Mouse (Mus musculus): ENCODE measurements around the gene Wdfy1. TPM values are rescaled to one million over a fixed set of nuclear protein-coding genes. Genes with fewer than 3 reads are reported as not detected.

The Wdfy1 gene
- total RNA-seq, 2 experiments from 2014 or later: 37.9 to 39.1 TPM

DNA sequence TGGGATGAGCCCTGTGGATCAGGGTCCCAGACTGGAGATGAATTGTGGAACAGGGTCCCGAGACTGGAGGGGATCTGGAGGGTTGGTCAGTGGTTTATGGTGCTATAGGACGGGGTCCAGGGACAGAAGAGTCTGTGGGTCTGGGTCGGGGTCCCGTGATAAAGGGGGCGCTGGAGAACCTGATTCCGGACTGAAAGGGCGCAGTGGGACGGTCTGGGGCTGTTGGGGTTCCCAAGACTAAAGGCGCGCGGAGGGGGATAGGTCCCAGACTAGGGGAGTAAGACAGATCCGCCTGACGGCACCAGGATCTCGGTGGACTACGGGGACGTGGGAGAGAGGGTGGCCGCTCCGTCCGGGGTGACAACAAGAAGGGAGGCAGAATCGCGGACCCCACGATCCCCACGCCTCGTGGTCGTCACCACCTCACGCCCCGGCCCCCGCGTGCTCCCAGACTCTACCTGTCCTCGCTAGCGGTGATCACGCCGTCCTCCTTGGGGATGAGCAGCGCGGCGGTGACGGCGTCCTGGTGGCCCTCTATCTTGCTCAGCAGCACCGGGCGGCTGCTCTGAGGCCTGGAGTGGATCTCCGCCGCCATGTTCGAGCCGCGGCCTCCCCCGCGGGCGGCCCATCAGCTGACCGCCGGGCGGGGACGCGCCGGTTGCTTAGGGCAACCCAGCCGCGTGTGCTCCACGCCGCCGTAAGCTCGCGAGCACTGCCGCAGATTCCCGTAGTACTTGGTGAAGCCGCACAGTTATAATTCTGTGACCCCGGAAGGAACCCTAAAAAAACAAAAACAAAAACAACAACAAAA is 14.6 kb downstream of the Wdfy1 start:
- peak; percentile 71 to 84 for DNase-seq (ENCODE audit: low spot score in 2 of 2)

DNA sequence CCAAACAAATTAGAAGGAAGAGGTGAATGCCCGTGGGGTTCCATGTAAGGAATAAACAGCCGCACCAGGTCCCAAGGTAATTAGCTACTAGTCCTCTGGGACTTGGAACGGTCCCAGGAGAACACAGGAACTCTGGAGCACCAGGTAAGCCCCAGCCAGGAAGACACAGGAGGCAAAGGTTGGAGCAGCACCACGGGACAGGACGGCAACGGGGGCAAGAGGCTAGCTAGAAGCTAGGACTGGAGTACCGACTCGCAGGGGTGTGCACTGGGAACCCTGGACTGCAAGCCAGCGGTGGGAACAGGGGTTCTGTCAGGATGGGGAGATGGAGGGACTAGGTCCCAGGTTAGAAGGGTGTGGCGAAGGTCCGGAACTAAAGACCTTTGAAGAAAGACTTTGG is 15.3 kb downstream of the Wdfy1 start:
- DNase-seq (ENCODE audit: low spot score in 2 of 2): no peak

DNA sequence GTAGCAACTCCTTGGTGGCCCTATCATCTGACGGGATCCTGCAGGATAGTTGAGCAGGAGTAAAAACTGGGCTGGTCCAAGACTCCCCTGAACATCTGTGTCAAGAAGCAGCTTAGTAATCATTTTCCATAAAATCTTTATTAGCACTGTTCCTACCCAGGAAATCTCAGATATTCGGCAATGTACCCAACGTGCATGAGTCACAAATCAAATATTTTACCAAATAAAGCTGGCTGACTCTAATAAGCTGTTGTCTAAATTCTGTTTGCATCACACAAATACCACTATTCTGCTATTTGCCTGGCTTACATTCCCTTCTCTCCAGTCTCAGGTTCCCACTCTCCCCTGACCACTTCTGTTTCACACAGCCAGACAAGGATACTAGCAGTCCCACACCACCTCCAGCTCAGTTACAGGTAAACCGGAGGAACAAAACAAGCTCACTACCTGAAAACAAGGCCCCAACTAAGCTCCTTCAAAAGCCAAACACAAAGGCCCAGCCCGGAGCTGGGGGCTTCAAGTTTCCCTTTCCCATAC is 16.4 kb downstream of the Wdfy1 start:
- DNase-seq (ENCODE audit: low spot score in 2 of 2): no peak

DNA sequence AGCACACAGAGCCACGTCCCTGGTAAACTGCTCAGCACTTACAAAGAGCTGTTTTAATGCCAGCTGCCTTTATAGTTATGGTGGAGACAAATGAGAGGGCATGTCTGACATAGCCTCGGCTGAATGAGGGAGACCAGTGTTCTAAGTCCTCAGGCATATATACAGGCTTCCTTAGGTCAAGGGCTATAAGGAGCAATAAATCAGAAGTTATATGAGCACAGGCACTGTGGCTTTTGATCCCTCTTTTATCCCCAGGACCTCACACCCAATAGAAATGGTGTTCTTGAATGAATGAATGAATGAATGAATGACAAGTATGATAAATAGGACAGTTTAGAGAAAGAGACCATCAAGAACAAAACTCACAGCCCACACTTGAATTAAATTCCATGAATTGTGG is 16.9 kb downstream of the Wdfy1 start:
- no peak for DNase-seq (ENCODE audit: low spot score in 2 of 2)

DNA sequence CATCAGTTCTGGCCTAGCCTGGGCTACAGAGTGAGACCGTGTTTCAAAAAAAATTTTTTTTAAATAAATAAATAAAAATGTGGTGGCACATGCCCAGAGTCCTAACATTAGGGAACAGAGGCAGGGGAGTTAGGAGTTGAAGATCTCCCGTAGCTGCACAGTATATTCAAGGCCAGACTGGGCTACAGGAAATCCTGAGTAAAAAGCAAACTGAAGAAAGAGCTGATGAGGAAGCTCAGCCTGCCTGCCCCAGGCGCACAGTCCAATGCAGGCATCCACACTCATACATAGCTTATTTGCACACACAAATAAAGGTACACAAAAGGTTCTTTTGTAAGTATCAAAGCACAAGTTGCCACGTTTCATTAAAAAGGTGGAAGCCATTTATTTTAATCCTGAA is 18.3 kb downstream of the Wdfy1 start:
- DNase-seq (ENCODE audit: low spot score in 2 of 2): no peak

DNA sequence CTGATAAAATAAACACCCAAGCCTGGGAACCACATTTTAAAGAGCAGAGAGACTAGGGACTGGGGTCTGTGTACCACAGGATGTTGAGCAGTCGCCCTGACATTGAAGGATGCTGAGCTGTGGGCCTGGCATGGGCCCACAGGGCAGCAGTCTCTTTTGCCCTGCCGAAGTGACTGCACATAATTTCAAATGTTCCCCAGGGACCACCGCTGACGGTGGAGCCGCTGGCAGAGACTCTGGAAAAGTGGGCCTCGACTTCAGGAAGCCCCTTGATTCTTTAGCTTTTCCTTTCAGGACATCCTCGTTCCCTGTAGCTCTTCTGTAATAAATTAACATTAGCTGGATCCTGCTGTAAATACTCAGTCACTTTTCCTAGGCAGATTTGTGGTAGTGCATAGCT is 18.8 kb downstream of the Wdfy1 start:
- DNase-seq (ENCODE audit: low spot score in 2 of 2): no peak

DNA sequence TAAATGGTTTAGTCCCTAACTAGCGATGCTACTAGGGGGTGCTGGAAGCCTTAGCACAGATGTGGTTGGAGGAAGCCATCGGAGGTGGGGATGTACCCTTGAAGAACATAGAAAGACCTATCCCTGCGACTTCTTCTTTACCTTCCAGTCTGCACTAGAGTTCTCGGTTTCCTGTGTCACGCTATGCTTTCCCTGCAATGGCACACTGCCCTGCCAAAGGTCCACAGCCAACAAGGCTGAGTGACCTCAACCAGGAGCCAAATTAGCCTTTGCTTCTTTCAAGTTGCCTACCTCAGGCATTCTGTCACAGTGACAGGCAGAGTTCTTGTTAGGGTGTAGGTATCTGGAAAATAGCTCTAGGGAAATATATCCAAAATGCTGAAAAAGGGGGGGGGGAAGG is 19.5 kb downstream of the Wdfy1 start:
- DNase-seq (ENCODE audit: low spot score in 2 of 2): no peak

DNA sequence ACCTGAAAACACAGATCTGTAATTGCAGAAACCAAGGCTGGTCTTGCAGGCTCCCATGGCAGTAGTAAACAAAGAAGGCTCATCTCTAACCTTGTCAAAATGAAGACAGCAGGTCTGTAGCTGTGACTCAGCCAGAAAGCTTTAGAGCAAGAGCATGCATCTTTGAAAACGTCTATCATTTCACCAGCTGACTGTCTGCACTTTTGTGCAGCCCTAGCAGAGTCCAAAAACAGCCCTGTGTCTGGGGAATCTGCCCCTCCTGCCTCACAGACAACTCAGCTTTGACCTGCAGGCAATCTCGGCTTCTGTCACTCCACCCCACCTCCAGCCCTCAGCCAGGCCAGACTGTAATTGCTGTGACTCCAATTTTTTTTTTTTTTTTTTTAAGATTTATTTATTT is 20.6 kb downstream of the Wdfy1 start:
- no peak for DNase-seq (ENCODE audit: low spot score in 2 of 2)

DNA sequence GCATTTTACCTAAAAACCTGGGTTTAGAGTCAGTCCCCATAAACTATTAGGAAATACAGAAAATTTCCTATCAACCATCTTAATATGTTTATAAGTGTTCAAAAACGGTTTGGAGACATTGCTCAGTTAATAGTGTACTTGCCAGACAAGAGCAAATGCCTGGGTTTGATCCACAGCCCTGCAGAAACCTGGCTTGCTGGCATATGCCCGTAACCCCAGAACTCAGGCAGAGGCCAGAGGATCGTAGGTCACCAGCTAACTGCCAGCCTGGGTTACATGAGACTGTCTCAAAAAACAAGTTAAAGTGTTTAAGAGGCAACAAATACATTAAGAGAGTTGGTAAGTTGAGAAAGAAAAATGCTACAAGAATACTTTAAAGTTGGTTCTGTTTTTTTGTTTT is 21.0 kb downstream of the Wdfy1 start:
- no peak for DNase-seq (ENCODE audit: low spot score in 2 of 2)

DNA sequence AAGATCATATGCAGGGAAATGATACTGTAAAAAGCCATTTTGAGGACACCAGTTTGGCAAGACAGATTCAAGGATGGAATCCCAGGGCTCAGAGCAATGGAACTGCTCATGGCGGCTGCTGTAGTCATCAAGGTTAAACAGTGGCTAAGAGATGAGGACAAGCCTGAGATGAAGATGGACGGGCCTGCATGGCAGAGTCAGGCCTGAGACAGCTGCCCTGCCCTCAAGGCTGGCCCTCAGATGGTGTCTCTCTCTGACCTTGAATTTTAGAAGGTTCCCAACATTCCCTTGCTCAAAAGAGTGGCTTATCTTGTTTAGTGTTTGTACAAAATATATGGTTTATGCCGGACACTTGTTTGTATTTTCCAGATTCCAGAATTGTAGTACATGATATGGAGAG is 22.5 kb downstream of the Wdfy1 start:
- no peak for DNase-seq (ENCODE audit: low spot score in 2 of 2)

DNA sequence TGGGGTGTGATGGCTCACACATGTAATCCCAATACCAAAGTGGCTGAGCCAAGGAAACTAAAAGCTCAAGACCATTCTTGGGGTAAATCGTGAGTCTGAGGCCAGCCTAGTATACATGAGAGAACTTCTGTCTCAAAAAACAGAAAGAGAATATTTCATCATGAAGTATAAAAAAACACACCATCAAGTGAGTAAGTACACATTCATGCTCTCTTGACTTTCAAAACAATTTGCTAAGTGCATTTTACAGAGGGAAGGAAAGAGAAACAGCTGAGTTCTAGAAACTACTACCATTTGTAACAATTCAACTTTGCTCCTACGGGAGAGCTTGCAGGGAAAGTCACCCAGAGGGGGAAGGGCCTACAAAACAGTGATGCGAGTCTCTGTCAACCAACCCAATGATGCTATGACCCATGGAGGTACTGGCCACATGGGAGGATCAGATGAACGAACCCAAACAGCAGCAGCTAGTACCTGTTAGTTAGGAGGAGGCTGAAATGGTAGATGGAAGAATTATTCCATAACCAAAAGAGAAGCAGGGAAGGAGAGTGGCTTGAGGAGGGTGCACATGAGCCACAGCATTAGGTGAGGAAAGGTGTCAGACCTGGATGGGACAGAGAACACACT is 23.1 kb downstream of the Wdfy1 start:
- DNase-seq (ENCODE audit: low spot score in 2 of 2): no peak

DNA sequence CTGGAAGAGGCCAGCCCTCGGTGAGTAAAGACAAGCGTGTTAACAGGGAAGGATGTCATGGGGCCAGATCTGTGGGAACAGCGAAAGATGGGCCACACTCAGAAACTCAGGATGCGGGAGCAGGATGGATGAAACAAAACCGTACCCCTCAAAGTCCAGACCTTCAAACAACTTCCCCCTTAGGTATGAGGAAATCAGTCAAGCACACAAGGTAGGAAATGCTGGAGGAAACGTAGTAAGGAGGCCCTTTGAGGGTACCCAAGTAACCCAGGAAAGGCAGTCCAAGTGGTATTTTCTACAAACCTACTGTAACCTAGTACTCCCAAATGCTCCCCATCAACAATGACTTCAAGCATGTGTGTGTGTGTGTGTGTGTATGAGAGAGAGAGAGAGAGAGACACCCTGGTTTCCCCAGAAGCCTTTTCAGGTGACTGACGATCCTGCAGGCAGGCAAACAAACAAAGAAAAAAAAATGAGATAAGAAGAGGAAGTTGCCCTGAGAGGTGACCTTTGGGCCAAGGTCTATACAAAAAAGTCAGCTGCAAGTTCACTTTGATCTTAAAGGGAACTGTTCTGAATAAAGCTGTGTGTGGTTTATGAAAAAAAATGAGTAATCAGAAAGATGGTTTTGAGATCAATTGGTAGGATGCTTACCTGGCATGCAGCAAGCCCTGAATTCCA is 23.8 kb downstream of the Wdfy1 start:
- DNase-seq (ENCODE audit: low spot score in 2 of 2): no peak

DNA sequence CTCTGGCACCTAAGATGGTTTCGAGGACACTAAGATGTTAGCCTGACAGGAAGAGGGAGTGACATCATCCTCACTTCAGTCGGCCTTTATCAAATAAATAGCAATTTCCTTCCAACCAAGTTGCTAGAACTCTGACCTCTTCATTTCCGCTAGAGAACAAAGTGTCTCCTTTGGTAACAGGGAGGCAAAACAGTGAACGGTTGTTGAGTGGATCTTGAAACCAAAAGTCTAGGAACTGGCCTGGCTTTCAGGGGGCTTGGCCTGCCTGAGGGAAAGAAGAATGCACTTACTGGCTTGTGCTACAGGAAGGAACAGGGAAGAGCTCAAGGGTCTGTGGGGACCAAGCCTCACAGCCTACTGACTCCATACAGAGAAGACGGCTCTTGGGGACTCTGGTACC is 24.8 kb downstream of the Wdfy1 start:
- DNase-seq (ENCODE audit: low spot score in 2 of 2): no peak

DNA sequence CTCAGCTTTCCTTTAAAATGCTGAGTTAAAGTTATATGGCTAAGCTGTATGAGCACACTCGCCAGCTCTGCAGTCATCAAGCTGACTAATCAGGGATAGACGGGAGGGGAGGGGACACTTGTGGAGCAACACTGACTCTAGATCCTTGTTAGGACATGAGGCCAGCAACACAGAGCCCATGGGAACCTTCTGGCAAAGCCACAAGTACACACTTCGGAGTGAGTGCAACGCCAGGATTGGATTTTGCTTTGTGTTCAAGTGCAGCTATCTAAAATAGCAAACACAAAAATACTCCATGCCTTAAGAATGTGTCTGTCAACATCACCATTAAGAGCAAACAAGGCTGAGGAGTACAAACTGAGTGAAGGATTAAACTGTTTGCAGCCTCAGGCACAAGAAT is 29.9 kb downstream of the Wdfy1 start:
- DNase-seq (ENCODE audit: low spot score in 2 of 2): no peak

DNA sequence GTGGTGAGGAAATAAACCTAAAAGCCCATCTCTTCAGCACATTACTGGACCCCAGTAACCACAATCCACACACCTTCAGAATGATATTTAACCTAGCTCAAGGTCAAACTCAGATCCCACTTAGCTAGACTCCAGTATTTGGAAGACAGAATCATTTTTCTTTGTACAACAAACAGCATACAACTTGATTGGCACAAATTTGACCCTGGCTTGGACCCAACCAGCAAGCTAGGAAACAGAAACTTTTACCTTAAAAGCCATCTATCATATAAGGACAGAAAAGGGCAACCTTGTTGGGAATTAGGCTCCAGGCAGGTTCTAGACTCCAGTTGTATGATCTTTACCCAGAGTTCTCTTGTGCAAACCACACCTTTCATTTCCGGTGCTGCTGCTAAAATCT is 32.6 kb downstream of the Wdfy1 start:
- no peak for DNase-seq (ENCODE audit: low spot score in 2 of 2)

DNA sequence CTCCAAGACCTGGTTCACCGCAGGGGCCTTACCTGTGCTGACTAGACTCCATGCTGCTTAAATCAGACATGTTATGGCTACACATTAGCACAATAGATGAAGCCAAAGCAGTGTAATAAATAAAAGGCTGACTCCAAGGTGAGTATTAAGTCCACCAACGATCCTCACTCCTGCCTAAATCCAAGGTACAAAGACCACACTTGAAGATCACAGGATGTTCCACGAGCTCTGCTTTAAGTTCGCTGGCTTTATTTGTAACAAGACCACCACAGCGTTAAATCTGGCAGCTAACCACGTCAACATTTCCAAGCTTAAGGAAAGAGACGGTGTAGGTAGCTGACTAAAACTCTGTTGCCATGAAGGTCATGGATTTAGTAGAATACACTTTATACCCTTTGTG is 33.0 kb downstream of the Wdfy1 start:
- DNase-seq (ENCODE audit: low spot score in 2 of 2): no peak

DNA sequence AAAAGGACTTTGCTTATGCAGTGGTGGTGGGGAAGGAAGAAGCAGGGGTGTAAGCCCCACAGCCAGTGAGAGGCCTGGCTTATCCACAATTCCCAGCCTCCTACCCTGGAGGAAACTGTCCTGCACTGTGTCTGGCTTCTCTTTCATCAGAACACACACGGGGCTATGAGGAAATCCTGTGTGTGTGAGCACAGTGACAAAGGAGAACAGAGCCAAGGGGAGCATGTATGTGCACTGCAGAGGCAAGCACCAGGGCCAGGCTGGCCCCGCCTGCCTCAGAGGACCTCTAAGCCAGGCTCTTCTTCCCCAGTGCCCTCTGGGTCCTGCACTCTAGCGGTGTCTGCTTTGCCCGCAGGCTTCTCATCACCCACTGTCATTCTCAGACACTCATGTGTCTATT is 34.9 kb downstream of the Wdfy1 start:
- no peak for DNase-seq (ENCODE audit: low spot score in 2 of 2)

DNA sequence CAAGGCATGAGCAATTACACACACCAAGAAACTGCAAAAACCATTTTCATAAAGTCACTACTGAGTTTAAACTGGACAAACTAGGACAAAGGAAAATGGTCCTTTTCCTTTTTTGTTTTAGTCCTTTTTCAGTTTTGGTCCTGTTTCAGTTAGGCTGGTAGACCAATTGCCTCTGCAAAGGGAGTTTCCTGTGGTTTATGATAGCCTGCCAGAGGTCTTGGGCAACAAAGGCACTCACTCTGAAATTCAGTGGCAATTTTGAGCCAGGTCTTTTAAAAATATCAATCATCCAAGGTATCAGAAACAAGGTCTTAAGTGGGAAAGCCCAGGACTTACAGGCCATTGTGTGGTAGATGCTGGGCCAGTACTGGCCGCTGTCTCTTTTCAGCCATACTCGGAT is 36.2 kb downstream of the Wdfy1 start:
- no peak for DNase-seq (ENCODE audit: low spot score in 2 of 2)

DNA sequence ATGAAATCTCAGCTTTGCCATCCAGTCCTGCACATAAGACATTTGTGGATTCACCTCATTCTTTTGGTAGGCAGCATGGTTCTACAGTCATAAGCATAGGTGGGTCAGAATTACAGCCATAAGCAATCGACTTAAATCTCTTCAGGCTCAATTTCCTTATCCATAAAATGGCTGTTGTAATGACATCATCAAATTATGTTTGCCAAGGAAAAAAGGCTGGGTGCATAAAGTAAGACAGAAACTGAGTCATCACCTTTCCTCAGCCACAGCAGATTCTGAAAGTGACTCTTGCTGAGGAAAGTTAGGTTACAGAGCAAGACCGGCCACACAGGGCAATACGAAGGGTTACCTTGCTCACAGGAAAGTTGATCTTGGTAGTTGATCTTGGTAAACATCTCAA is 39.5 kb downstream of the Wdfy1 start:
- no peak for DNase-seq (ENCODE audit: low spot score in 2 of 2)

DNA sequence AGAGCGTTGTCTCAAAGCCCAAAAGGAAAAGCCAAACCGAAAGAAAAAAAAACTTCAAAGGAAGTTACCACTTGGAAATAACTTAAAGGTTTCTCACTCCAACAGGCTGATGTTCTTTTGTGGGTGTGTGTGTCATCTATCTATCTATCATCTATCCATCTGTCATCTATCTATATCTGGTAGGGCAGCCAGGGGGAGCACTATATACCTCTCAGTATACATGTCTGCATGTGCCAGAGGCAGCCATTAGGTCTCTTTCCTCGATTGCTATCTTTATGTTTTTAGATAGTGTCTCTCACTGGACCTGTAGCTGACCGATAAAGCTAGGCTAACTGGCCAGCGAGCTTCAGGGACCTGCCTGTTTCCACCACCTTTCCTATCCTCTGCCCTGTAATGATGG is 41.1 kb downstream of the Wdfy1 start:
- no peak for DNase-seq (ENCODE audit: low spot score in 2 of 2)

DNA sequence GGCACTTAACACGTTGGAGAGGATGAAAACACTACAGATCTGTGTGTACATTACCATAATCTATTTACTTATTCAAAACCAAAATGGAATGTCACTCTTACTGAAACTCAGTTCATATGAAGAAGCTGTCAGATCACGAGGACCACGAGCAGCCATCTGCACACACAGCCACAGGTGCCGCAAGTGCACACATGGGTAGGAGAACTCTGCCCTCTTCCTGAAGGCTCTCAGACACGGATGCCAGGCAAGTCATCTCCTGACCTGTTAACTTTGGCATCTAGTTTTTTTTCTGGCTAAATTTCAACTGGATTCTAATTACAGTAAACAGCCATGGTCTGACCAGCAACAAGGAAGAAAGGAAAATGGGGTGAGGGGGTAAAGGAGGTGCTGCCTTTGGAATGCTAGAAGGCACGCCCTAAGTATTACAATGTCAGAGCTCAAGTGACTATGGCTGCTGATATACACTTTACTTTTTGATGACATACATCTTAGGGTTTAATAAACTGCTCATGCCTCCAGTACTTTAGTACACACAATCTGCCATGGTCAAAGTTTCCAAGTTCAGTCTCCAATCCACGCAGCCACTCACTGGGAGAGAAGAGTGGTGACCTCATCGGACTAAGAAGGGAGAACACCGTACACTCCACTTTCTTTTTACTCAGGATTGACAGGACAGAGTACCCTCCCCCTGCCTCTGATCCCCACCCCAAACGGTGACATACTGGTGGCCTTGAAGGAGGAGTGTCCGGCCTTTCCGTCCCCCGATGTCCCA is 61.6 kb downstream of the Wdfy1 start:
- DNase-seq (ENCODE audit: low spot score in 2 of 2): no peak

DNA sequence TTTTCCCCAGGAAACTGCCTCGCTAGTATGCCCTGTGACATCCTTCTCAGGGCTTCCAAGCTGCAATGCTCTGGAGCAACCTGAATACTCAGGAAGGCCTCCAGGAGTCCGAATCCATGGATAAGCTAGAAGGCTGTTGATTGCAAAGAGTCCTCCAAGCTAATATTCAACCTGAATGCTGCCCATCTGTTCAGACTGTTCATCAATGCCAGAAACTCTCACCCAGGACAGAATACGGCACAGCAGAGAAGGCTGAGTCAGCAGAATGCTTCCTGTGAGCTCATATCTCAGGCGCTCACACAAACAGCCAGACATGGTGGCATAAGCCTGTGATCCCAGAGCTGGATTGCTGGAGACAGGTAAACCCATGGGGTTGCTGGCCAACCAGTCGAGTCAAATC is 62.9 kb downstream of the Wdfy1 start:
- DNase-seq (ENCODE audit: low spot score in 2 of 2): no peak

All from layer of hippocampus, postnatal 14 days (tissue).